Mouse (Mus musculus): ENCODE measurements around the gene Ttll3. TPM values are rescaled to one million over a fixed set of nuclear protein-coding genes. Genes with fewer than 3 reads are reported as not detected.
A peak's percentile ranks its signal among the peaks of the same experiment; 100 is the strongest.

The Ttll3 gene
- polyA plus RNA-seq, 1 experiment, result 52.2 TPM

GRCm38 (mm10) chr6:113368124-113368523 is 20.9 kb upstream of the Ttll3 start:
- Histone ChIP-seq H3K27me3 (ENCODE audit: control insufficient read depth, insufficient read depth, low read length) (no peaks in the 10 kb centered on the region), H3K4me1 (ENCODE audit: control insufficient read depth, insufficient read depth, low read length) (no peaks in the 10 kb centered on the region), H3K27ac (ENCODE audit: insufficient read depth, low read length) (no peak overlapping the region), H3K4me3 (replicated peaks; ENCODE audit: insufficient read depth, low read depth, low read length) (no peak overlapping the region)
- DNase-seq, result no peak
- 91% methylated on average over 7 of the region's 7 CpGs for WGBS
- TF ChIP-seq CTCF (IDR thresholded peaks at IDR 0.05; ENCODE audit: borderline replicate concordance, insufficient read depth, low read depth, low read length) (no peak), POLR2A (IDR thresholded peaks at IDR 0.05; ENCODE audit: borderline replicate concordance, insufficient read depth, low read length) (no peak)

- no peak overlapping the region for H3K4me3 ChIP-seq (replicated peaks; ENCODE audit: insufficient read depth, low read depth, low read length)
- TF ChIP-seq CTCF (IDR thresholded peaks at IDR 0.05; ENCODE audit: borderline replicate concordance, insufficient read depth, low read depth, low read length) (no peak), POLR2A (IDR thresholded peaks at IDR 0.05; ENCODE audit: borderline replicate concordance, insufficient read depth, low read length) (no peak)
- no peak for DNase-seq
- no peaks in the 10 kb centered on the region for H3K4me1 ChIP-seq (ENCODE audit: control insufficient read depth, insufficient read depth, low read length)
- no peak overlapping the region for H3K27ac ChIP-seq (ENCODE audit: insufficient read depth, low read length)
- H3K27me3 ChIP-seq (ENCODE audit: control insufficient read depth, insufficient read depth, low read length), result no peaks in the 10 kb centered on the region
- WGBS, result 82% methylated on average over 5 of the region's 5 CpGs
Observed at GRCm38 (mm10) chr6:113368577-113368976, 20.5 kb upstream of the Ttll3 start.

- Histone ChIP-seq H3K27me3 (ENCODE audit: control insufficient read depth, insufficient read depth, low read length) (no peaks in the 10 kb centered on the region), H3K27ac (ENCODE audit: insufficient read depth, low read length) (no peak overlapping the region), H3K4me3 (replicated peaks; ENCODE audit: insufficient read depth, low read depth, low read length) (no peak overlapping the region), H3K4me1 (ENCODE audit: control insufficient read depth, insufficient read depth, low read length) (no peaks in the 10 kb centered on the region)
- TF ChIP-seq CTCF (IDR thresholded peaks at IDR 0.05; ENCODE audit: borderline replicate concordance, insufficient read depth, low read depth, low read length), result no peak
- TF ChIP-seq POLR2A (IDR thresholded peaks at IDR 0.05; ENCODE audit: borderline replicate concordance, insufficient read depth, low read length), result no peak
- DNase-seq, result no peak
- WGBS, result 81% methylated on average over 20 of the region's 20 CpGs
Observed at GRCm38 (mm10) chr6:113370194-113370929, 18.7 kb upstream of the Ttll3 start.

- WGBS, result 90% methylated on average over 4 of the region's 4 CpGs
- Histone ChIP-seq H3K4me3 (replicated peaks; ENCODE audit: insufficient read depth, low read depth, low read length) (no peak overlapping the region), H3K27me3 (ENCODE audit: control insufficient read depth, insufficient read depth, low read length) (no peaks in the 10 kb centered on the region), H3K4me1 (ENCODE audit: control insufficient read depth, insufficient read depth, low read length) (no peaks in the 10 kb centered on the region; the same call in 1 of the 2 replicates), H3K27ac (ENCODE audit: insufficient read depth, low read length) (no peak overlapping the region)
- no peak for DNase-seq
- no peak for TF ChIP-seq CTCF (IDR thresholded peaks at IDR 0.05; ENCODE audit: borderline replicate concordance, insufficient read depth, low read depth, low read length)
- TF ChIP-seq POLR2A (IDR thresholded peaks at IDR 0.05; ENCODE audit: borderline replicate concordance, insufficient read depth, low read length), result no peak
Observed at GRCm38 (mm10) chr6:113373491-113373890, 15.6 kb upstream of the Ttll3 start.

GRCm38 (mm10) chr6:113377172-113377495 is 11.9 kb upstream of the Ttll3 start:
- Histone ChIP-seq H3K4me1 (ENCODE audit: control insufficient read depth, insufficient read depth, low read length) (peaks cover 2% of the 10 kb centered on the region; the same call in 1 of the 2 replicates), H3K4me3 (replicated peaks; ENCODE audit: insufficient read depth, low read depth, low read length) (peak overlapping the region; percentile 90), H3K27ac (ENCODE audit: insufficient read depth, low read length) (peak overlapping the region; percentile 74), H3K27me3 (ENCODE audit: control insufficient read depth, insufficient read depth, low read length) (no peaks in the 10 kb centered on the region)
- WGBS, result 6% methylated on average over 7 of the region's 7 CpGs
- no peak for DNase-seq
- no peak for TF ChIP-seq CTCF (IDR thresholded peaks at IDR 0.05; ENCODE audit: borderline replicate concordance, insufficient read depth, low read depth, low read length)
- no peak for TF ChIP-seq POLR2A (IDR thresholded peaks at IDR 0.05; ENCODE audit: borderline replicate concordance, insufficient read depth, low read length)

- peak within 1 kb of the TSS; percentile 99 for H3K27ac ChIP-seq (ENCODE audit: insufficient read depth, low read length)
- TF ChIP-seq POLR2A (IDR thresholded peaks at IDR 0.05; ENCODE audit: borderline replicate concordance, insufficient read depth, low read length) (peak; percentile 61; the same call in 1 of the 2 replicates), CTCF (IDR thresholded peaks at IDR 0.05; ENCODE audit: borderline replicate concordance, insufficient read depth, low read depth, low read length) (no peak)
- no peaks in the 10 kb centered on the region for H3K27me3 ChIP-seq (ENCODE audit: control insufficient read depth, insufficient read depth, low read length)
- DNase-seq, result peak; percentile 91 to 95
- peaks cover 2% of the 10 kb centered on the region; the same call in 1 of the 2 replicates for H3K4me1 ChIP-seq (ENCODE audit: control insufficient read depth, insufficient read depth, low read length)
- WGBS, result 1% methylated on average over 61 of the region's 61 CpGs
- peak within 1 kb of the TSS; percentile 90 for H3K4me3 ChIP-seq (replicated peaks; ENCODE audit: insufficient read depth, low read depth, low read length)
Observed at GRCm38 (mm10) chr6:113377496-113378385, 11.3 kb upstream of the Ttll3 start, which contains the start of the genes Tada3 and Arpc4. Gene Tada3, minus strand, starts transcription at chr6:113377883. Gene Arpc4, plus strand, starts transcription at chr6:113378115.

- H3K4me1 ChIP-seq (ENCODE audit: control insufficient read depth, insufficient read depth, low read length), result peaks cover 2% of the 10 kb centered on the region; the same call in 1 of the 2 replicates
- WGBS, result 87% methylated on average over 6 of the region's 6 CpGs
- no peak overlapping the region for H3K27ac ChIP-seq (ENCODE audit: insufficient read depth, low read length)
- no peak for DNase-seq
- H3K4me3 ChIP-seq (replicated peaks; ENCODE audit: insufficient read depth, low read depth, low read length), result peak overlapping the region; percentile 28
- no peaks in the 10 kb centered on the region for H3K27me3 ChIP-seq (ENCODE audit: control insufficient read depth, insufficient read depth, low read length)
- TF ChIP-seq POLR2A (IDR thresholded peaks at IDR 0.05; ENCODE audit: borderline replicate concordance, insufficient read depth, low read length) (no peak), CTCF (IDR thresholded peaks at IDR 0.05; ENCODE audit: borderline replicate concordance, insufficient read depth, low read depth, low read length) (no peak)
Observed at GRCm38 (mm10) chr6:113379246-113379645, 9.8 kb upstream of the Ttll3 start.
